Mouse (Mus musculus) myocyte (in vitro differentiated cells): Measurements from ENCODE around the gene Lpin3. TPM values are rescaled to one million over a fixed set of nuclear protein-coding genes. Genes with fewer than 3 reads are reported as not detected.

ENCODE experiments used
- H3K27me3 ChIP-seq: one replicate; pipeline ENCODE4 v1.6.1; 2011; ENCODE audit not compliant: control insufficient read depth, insufficient read depth, insufficient read length
- H3K36me3 ChIP-seq: one replicate; pipeline ENCODE4 v1.6.1; 2011; ENCODE audit not compliant: control insufficient read depth, insufficient read depth
- H3K4me2 ChIP-seq: one replicate; pipeline ENCODE4 v1.6.1; 2011; ENCODE audit warnings: low read depth, control low read depth
- H3K4me3 ChIP-seq: one replicate; pipeline ENCODE4 v1.5.1; 2011; ENCODE audit warnings: mild to moderate bottlenecking, control low read depth, moderate library complexity
- H3K79me2 ChIP-seq: one replicate; pipeline ENCODE4 v1.6.1; 2011; ENCODE audit not compliant: control insufficient read depth, insufficient read depth
- H3ac ChIP-seq: one replicate; pipeline ENCODE4 v1.6.1; 2011; ENCODE audit not compliant: control insufficient read depth, insufficient read length
- CEBPB ChIP-seq: IDR thresholded peaks from 2 replicates; pipeline ENCODE4 v1.6.1; 2011; ENCODE audit warnings: mild to moderate bottlenecking, moderate library complexity; ENCODE audit not compliant: poor library complexity, insufficient read depth, severe bottlenecking
- E2F4 ChIP-seq: IDR thresholded peaks from one replicate; pipeline ENCODE4 v1.6.1; 2011; ENCODE audit warnings: mild to moderate bottlenecking, control low read depth, moderate library complexity; ENCODE audit not compliant: insufficient read depth
- MAX ChIP-seq: IDR thresholded peaks from one replicate; pipeline ENCODE4 v1.6.1; 2011; ENCODE audit warnings: low read depth, mild to moderate bottlenecking, control low read depth
- MYOD1 ChIP-seq, 3 experiments: IDR thresholded peaks; one replicate each; pipeline ENCODE4 v1.6.1; 2011; ENCODE audit warnings: control low read depth in 2 of 3, low read depth in 2 of 3, mild to moderate bottlenecking in 2 of 3, moderate library complexity in 1 of 3; ENCODE audit not compliant: insufficient read length in 2 of 3, control insufficient read depth in 1 of 3
- MYOG ChIP-seq, 3 experiments: IDR thresholded peaks; one replicate each; pipeline ENCODE4 v1.6.1; 2011; ENCODE audit warnings: control low read depth in 2 of 3, low read depth in 2 of 3, mild to moderate bottlenecking in 2 of 3; ENCODE audit not compliant: insufficient read length in 2 of 3, control insufficient read depth in 1 of 3, insufficient read depth in 1 of 3
- POLR2A ChIP-seq: IDR thresholded peaks from one replicate; pipeline ENCODE4 v1.6.1; 2011; ENCODE audit warnings: low read depth, mild to moderate bottlenecking, control low read depth, moderate library complexity; ENCODE audit not compliant: insufficient read length
- POLR2AphosphoS2 ChIP-seq: IDR thresholded peaks from one replicate; pipeline ENCODE4 v1.6.1; 2011; ENCODE audit warnings: low read depth, control low read depth; ENCODE audit not compliant: insufficient read length
- REST ChIP-seq: IDR thresholded peaks from one replicate; pipeline ENCODE4 v1.6.1; 2011; ENCODE audit warnings: mild to moderate bottlenecking, control low read depth, moderate library complexity; ENCODE audit not compliant: insufficient read depth, insufficient read length
- SRF ChIP-seq: IDR thresholded peaks from one replicate; pipeline ENCODE4 v1.6.1; 2011; ENCODE audit warnings: low read depth; ENCODE audit not compliant: control insufficient read depth, insufficient read length
- TCF12 ChIP-seq: IDR thresholded peaks from one replicate; pipeline ENCODE4 v1.6.1; 2011; ENCODE audit warnings: mild to moderate bottlenecking, control low read depth; ENCODE audit not compliant: poor library complexity, insufficient read depth, severe bottlenecking
- TCF3 ChIP-seq: IDR thresholded peaks from one replicate; pipeline ENCODE4 v1.6.1; 2011; ENCODE audit warnings: low read depth, control low read depth; ENCODE audit not compliant: insufficient read length
- USF1 ChIP-seq: IDR thresholded peaks from one replicate; pipeline ENCODE4 v1.6.1; 2011; ENCODE audit warnings: low read depth, mild to moderate bottlenecking, control low read depth, moderate library complexity
- polyA plus RNA-seq: library from polyadenylated mRNA; unstranded; fragments of >200 nt; fragmentation: generic; extraction: Trizol; gene quantifications from one replicate; pipeline ENCODE4 v1.2.1, GENCODE M21; 2012; ENCODE audit warnings: missing spikeins

Gene Lpin3
- polyA plus RNA-seq, 1 experiment: 10.5 TPM

- Histone ChIP-seq H3K4me2 (no peak overlapping the region), H3K79me2 (peaks cover 6% of the 10 kb centered on the region), H3K27me3 (no peaks in the 10 kb centered on the region), H3ac (no peak overlapping the region), H3K36me3 (no peaks in the 10 kb centered on the region), H3K4me3 (no peak overlapping the region)
- TF ChIP-seq REST (no peak), POLR2AphosphoS2 (no peak), MAX (no peak), E2F4 (no peak), POLR2A (no peak), MYOG (IDR thresholded peaks at IDR 0.05; ENCODE audit: control insufficient read depth in 1 of 3, insufficient read depth in 1 of 3, insufficient read length in 2 of 3, low read depth in 2 of 3) (peak in 2 of 3 experiments; percentile 20 to 23), MYOD1 (IDR thresholded peaks at IDR 0.05; ENCODE audit: control insufficient read depth in 1 of 3, insufficient read length in 2 of 3, low read depth in 2 of 3) (peak; percentile 25 to 83 (median 58)), SRF (no peak)
These were observed 15.2 kb upstream of the Lpin3 start for GRCm38 (mm10) chr2:160865266-160865665.

- Histone ChIP-seq H3K27me3 (no peaks in the 10 kb centered on the region), H3K79me2 (peaks cover 15% of the 10 kb centered on the region), H3K36me3 (no peaks in the 10 kb centered on the region), H3ac (no peak overlapping the region), H3K4me2 (no peak overlapping the region), H3K4me3 (no peak overlapping the region)
- TF ChIP-seq REST (no peak), E2F4 (no peak), CEBPB (no peak), SRF (no peak), POLR2AphosphoS2 (no peak), TCF3 (no peak), MYOG (IDR thresholded peaks at IDR 0.05; ENCODE audit: control insufficient read depth in 1 of 3, insufficient read depth in 1 of 3, insufficient read length in 2 of 3, low read depth in 2 of 3) (no peak), POLR2A (no peak), USF1 (no peak), TCF12 (no peak), MYOD1 (IDR thresholded peaks at IDR 0.05; ENCODE audit: control insufficient read depth in 1 of 3, insufficient read length in 2 of 3, low read depth in 2 of 3) (no peak), MAX (no peak)
These were observed 11.0 kb upstream of the Lpin3 start for GRCm38 (mm10) chr2:160869446-160869845.

DNA sequence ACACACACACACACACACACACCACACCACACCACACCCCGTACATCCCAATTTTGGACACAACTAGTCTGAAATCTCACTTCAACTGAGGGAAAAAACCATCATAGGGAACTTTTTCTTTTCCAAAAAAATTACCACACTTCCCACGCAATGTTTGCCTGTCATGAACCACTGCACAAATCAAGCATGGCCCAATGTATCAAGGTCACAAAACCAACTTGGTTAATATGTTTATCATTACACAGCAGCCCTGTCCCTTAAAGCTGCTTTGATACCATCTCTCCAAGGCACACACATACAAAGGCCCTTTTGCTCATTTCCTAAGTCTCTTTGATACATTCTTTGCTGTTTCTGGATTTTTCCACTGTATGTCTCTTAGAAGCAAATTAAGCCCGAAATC, 9.2 kb upstream of the Lpin3 start:
- H3K79me2 ChIP-seq: peaks cover 15% of the 10 kb centered on the region
- H3K27me3 ChIP-seq: no peaks in the 10 kb centered on the region
- H3ac ChIP-seq: no peak overlapping the region
- H3K36me3 ChIP-seq: no peaks in the 10 kb centered on the region
- H3K4me3 ChIP-seq: peak overlapping the region; percentile 36
- no peak for TF ChIP-seq MAX
- TF ChIP-seq TCF12: no peak
- TF ChIP-seq CEBPB: no peak
- no peak for TF ChIP-seq TCF3
- no peak for TF ChIP-seq REST
- no peak for TF ChIP-seq MYOG (IDR thresholded peaks at IDR 0.05; ENCODE audit: control insufficient read depth in 1 of 3, insufficient read depth in 1 of 3, insufficient read length in 2 of 3, low read depth in 2 of 3)
- TF ChIP-seq MYOD1 (IDR thresholded peaks at IDR 0.05; ENCODE audit: control insufficient read depth in 1 of 3, insufficient read length in 2 of 3, low read depth in 2 of 3): no peak
- TF ChIP-seq USF1: no peak
- TF ChIP-seq POLR2AphosphoS2: no peak
- no peak for TF ChIP-seq SRF
- TF ChIP-seq E2F4: no peak
- H3K4me2 ChIP-seq: peak overlapping the region; percentile 53

- Histone ChIP-seq H3K4me2 (peak overlapping the region; percentile 89), H3K79me2 (peaks cover 15% of the 10 kb centered on the region), H3K4me3 (peak overlapping the region; percentile 36), H3K36me3 (no peaks in the 10 kb centered on the region), H3K27me3 (no peaks in the 10 kb centered on the region), H3ac (peak overlapping the region; percentile 79)
- TF ChIP-seq E2F4: peak; percentile 37
- no peak for TF ChIP-seq TCF3
- peak in 1 of 3 experiments; percentile 35 for TF ChIP-seq MYOG (IDR thresholded peaks at IDR 0.05; ENCODE audit: control insufficient read depth in 1 of 3, insufficient read depth in 1 of 3, insufficient read length in 2 of 3, low read depth in 2 of 3)
- TF ChIP-seq POLR2A: peak; percentile 41
- no peak for TF ChIP-seq CEBPB
- TF ChIP-seq USF1: no peak
These were observed 8.1 kb upstream of the Lpin3 start for GRCm38 (mm10) chr2:160872395-160872794.

- Histone ChIP-seq H3K4me2 (peak within 1 kb of the TSS; percentile 99), H3K79me2 (peaks cover 15% of the 10 kb centered on the region), H3K36me3 (no peaks in the 10 kb centered on the region), H3K4me3 (peak within 1 kb of the TSS; percentile 36), H3K27me3 (no peaks in the 10 kb centered on the region), H3ac (peak within 1 kb of the TSS; percentile 79)
- no peak for TF ChIP-seq TCF3
- no peak for TF ChIP-seq USF1
- peak; percentile 76 for TF ChIP-seq POLR2A
- no peak for TF ChIP-seq SRF
- TF ChIP-seq REST: no peak
- TF ChIP-seq MYOG (IDR thresholded peaks at IDR 0.05; ENCODE audit: control insufficient read depth in 1 of 3, insufficient read depth in 1 of 3, insufficient read length in 2 of 3, low read depth in 2 of 3): peak in 1 of 3 experiments; percentile 18
- peak in 2 of 3 experiments; percentile 70 to 73 for TF ChIP-seq MYOD1 (IDR thresholded peaks at IDR 0.05; ENCODE audit: control insufficient read depth in 1 of 3, insufficient read length in 2 of 3, low read depth in 2 of 3)
- TF ChIP-seq POLR2AphosphoS2: peak; percentile 87
- no peak for TF ChIP-seq TCF12
- TF ChIP-seq E2F4: no peak
These were observed 7.5 kb upstream of the Lpin3 start, which contains the start of gene Zhx3 for GRCm38 (mm10) chr2:160872890-160873382. TSS of gene Zhx3 (minus strand) at chr2:160872998.
